Mouse (Mus musculus) thymus, adult 2 months (tissue): ENCODE measurements around the gene Camk2n1. TPM values are rescaled to one million over a fixed set of nuclear protein-coding genes. Genes with fewer than 3 reads are reported as not detected.

Source experiments
- DNase-seq: peaks from one replicate; pipeline ENCODE4 v3.0.0; 2021
- H3K27ac ChIP-seq: fragments of 200-500 bp; 2 replicates; pipeline ENCODE4 v1.5.1; 2012; ENCODE audit warnings: low read length, control low read depth; ENCODE audit not compliant: control insufficient read depth, insufficient read depth
- H3K27me3 ChIP-seq: fragments of 200-500 bp; 2 replicates; pipeline ENCODE4 v1.6.1; 2012; ENCODE audit warnings: mild to moderate bottlenecking, low read length, moderate library complexity, mixed read lengths; ENCODE audit not compliant: control insufficient read depth, insufficient read depth
- H3K36me3 ChIP-seq: fragments of 200-500 bp; 2 replicates; pipeline ENCODE4 v1.6.1; 2012; ENCODE audit warnings: mild to moderate bottlenecking, low read length, moderate library complexity; ENCODE audit not compliant: control insufficient read depth, insufficient read depth
- H3K4me1 ChIP-seq: fragments of 200-500 bp; replicated peaks from 2 replicates; pipeline ENCODE4 v1.6.1; 2012; ENCODE audit warnings: low read length; ENCODE audit not compliant: control insufficient read depth, insufficient read depth
- H3K4me3 ChIP-seq: fragments of 200-500 bp; 2 replicates; pipeline ENCODE4 v1.5.1; 2012; ENCODE audit warnings: mild to moderate bottlenecking, low read length, control low read depth, moderate library complexity; ENCODE audit not compliant: control insufficient read depth, insufficient read depth
- CTCF ChIP-seq: fragments of 200-500 bp; IDR thresholded peaks from 2 replicates; pipeline ENCODE4 v1.5.1; 2012; ENCODE audit warnings: mild to moderate bottlenecking, control low read depth, low read length, moderate library complexity, borderline replicate concordance; ENCODE audit not compliant: control insufficient read depth, poor library complexity, insufficient read depth; ENCODE audit errors: extremely low read depth
- POLR2A ChIP-seq: fragments of 200-500 bp; IDR thresholded peaks from 2 replicates; pipeline ENCODE4 v1.6.1; 2012; ENCODE audit warnings: mild to moderate bottlenecking, low read length, control low read depth, moderate library complexity; ENCODE audit not compliant: control insufficient read depth, poor library complexity, insufficient read depth; ENCODE audit errors: extremely low read depth
- WGBS: fragments of 180-500 bp; shearing (Covaris S2); methylation state at CpG from one replicate; pipeline ENCODE4 v1.1.7; 2018; 5-methylcytosine and 5-hydroxymethylcytosine counted together
- polyA plus RNA-seq: library from polyadenylated mRNA; depleted of rRNA; stranded (reverse); fragments of >200 nt; gene quantifications from 2 replicates; pipeline ENCODE4 v1.2.3, GENCODE M21; 2012

Gene Camk2n1
- polyA plus RNA-seq, 1 experiment: 2.2 TPM

GRCm38 (mm10) chr4:138463832-138464487 lies 9.8 kb downstream of the Camk2n1 start:
- Histone ChIP-seq H3K4me3 (no peak overlapping the region), H3K27me3 (peaks cover 13% of the 10 kb centered on the region), H3K27ac (no peak overlapping the region), H3K36me3 (no peaks in the 10 kb centered on the region), H3K4me1 (peaks cover 11% of the 10 kb centered on the region; the same call in 1 of the 2 replicates)
- no peak for DNase-seq
- WGBS: 3% methylated on average over 11 of the region's 11 CpGs
- TF ChIP-seq POLR2A (no peak), CTCF (no peak)

GRCm38 (mm10) chr4:138464667-138465353 lies 10.7 kb downstream of the Camk2n1 start:
- 3% methylated on average over 18 of the region's 22 CpGs for WGBS
- H3K27me3 ChIP-seq: peaks cover 13% of the 10 kb centered on the region
- H3K27ac ChIP-seq: no peak overlapping the region
- no peaks in the 10 kb centered on the region for H3K36me3 ChIP-seq
- DNase-seq: no peak
- peaks cover 11% of the 10 kb centered on the region; the same call in 1 of the 2 replicates for H3K4me1 ChIP-seq
- TF ChIP-seq CTCF: no peak
- no peak for TF ChIP-seq POLR2A
- no peak overlapping the region for H3K4me3 ChIP-seq

DNA sequence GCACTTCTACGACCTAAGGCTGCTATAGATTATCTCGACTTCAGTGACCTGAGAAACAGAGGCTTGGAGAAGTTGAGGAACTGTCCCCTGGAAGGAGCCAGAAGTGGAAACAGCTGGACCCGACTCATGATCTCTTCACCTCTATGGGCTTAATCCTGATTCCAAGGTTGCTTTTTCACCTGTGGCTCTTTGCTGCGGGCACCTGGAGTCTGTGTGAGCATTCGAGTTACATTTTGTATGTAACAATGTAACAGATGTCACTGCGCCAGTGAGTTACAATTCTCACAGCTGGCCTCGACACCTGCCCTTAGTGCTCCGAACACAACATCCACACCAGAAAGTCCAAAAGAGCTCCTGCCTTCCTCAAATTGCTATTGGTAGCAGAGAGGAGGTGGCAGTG lies 11.3 kb downstream of the Camk2n1 start:
- Histone ChIP-seq H3K27ac (no peak overlapping the region), H3K36me3 (no peaks in the 10 kb centered on the region), H3K4me1 (peaks cover 11% of the 10 kb centered on the region; the same call in 1 of the 2 replicates), H3K27me3 (peaks cover 13% of the 10 kb centered on the region), H3K4me3 (no peak overlapping the region)
- DNase-seq: no peak
- WGBS: 41% methylated on average over 8 of the region's 8 CpGs
- TF ChIP-seq POLR2A (no peak), CTCF (no peak)

- Histone ChIP-seq H3K4me1 (peaks cover 11% of the 10 kb centered on the region; the same call in 1 of the 2 replicates), H3K4me3 (no peak overlapping the region), H3K27me3 (peaks cover 13% of the 10 kb centered on the region), H3K36me3 (no peaks in the 10 kb centered on the region), H3K27ac (no peak overlapping the region)
- no peak for DNase-seq
- TF ChIP-seq POLR2A (no peak), CTCF (no peak)
- 62% methylated on average over 6 of the region's 6 CpGs for WGBS
These were observed 12.6 kb downstream of the Camk2n1 start for GRCm38 (mm10) chr4:138466690-138467089.

DNA sequence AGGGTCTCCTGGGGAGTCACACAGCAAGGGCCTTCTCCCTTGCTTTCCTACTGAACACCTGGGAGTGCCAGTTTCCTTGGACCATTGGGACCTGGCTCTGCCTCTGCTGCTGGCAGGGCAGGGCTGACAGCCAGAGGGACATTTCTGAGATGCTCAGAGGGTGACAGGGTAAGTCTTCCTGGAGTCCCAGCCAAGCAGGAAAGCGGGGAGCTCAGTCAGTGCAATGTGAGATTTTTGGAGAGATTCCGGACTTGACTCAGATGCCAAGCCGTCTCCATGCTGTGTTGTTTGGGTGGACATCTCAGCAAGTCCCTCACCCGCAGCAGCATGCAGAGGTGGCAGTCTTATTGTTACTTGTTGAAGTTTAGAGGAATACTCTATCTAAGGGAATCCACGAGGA lies 13.3 kb downstream of the Camk2n1 start:
- Histone ChIP-seq H3K36me3 (no peaks in the 10 kb centered on the region), H3K27ac (no peak overlapping the region), H3K4me3 (no peak overlapping the region), H3K4me1 (peaks cover 11% of the 10 kb centered on the region; the same call in 1 of the 2 replicates), H3K27me3 (peaks cover 13% of the 10 kb centered on the region)
- TF ChIP-seq CTCF (no peak), POLR2A (no peak)
- 93% methylated on average over 5 of the region's 5 CpGs for WGBS
- DNase-seq: no peak

GRCm38 (mm10) chr4:138469080-138469479 lies 15.0 kb downstream of the Camk2n1 start:
- no peaks in the 10 kb centered on the region for H3K36me3 ChIP-seq

More at GRCm38 (mm10) chr4:138469080-138469479, 15.0 kb downstream of the Camk2n1 start:
- Histone ChIP-seq H3K4me1 (peaks cover 4% of the 10 kb centered on the region; the same call in 1 of the 2 replicates), H3K27ac (no peak overlapping the region), H3K27me3 (peaks cover 11% of the 10 kb centered on the region), H3K4me3 (no peak overlapping the region)
- TF ChIP-seq POLR2A: no peak
- TF ChIP-seq CTCF: no peak
- no peak for DNase-seq
- WGBS: 28% methylated on average over 7 of the region's 7 CpGs
